Mouse (Mus musculus) neural tube, embryonic 14.5 days (tissue): ENCODE measurements around the gene Foxk2. TPM values are rescaled to one million over a fixed set of nuclear protein-coding genes. Genes with fewer than 3 reads are reported as not detected.

Experiments
- ATAC-seq: fragments of 200-750 bp; cut with Nextera tagmentation; 2 replicates; pipeline ENCODE4 v1.8.0; 2017; ENCODE audit warnings: low read depth, mild to moderate bottlenecking, moderate TSS enrichment, moderate library complexity
- H3K27ac ChIP-seq: fragments of 300-500 bp; sonication (generic); 2 replicates; pipeline ENCODE4 v1.5.1; 2014; ENCODE audit warnings: low read depth, mild to moderate bottlenecking, control low read depth, low read length, moderate library complexity, mixed read lengths
- H3K27me3 ChIP-seq: fragments of 300-500 bp; sonication (generic); 2 replicates; pipeline ENCODE4 v1.6.1; 2014; ENCODE audit warnings: low read length; ENCODE audit not compliant: control insufficient read depth, insufficient read depth
- H3K36me3 ChIP-seq: fragments of 300-500 bp; sonication (generic); 2 replicates; pipeline ENCODE4 v1.6.1; 2014; ENCODE audit warnings: low read length, mixed read lengths; ENCODE audit not compliant: control insufficient read depth, insufficient read depth
- H3K4me1 ChIP-seq: fragments of 300-500 bp; sonication (generic); 2 replicates; pipeline ENCODE4 v1.6.1; 2014; ENCODE audit warnings: low read length; ENCODE audit not compliant: control insufficient read depth, insufficient read depth
- H3K4me2 ChIP-seq: fragments of 300-500 bp; sonication (generic); 2 replicates; pipeline ENCODE4 v1.6.1; 2014; ENCODE audit warnings: mild to moderate bottlenecking, low read depth, low read length, control low read depth
- H3K4me3 ChIP-seq: fragments of 300-500 bp; sonication (generic); 2 replicates; pipeline ENCODE4 v1.5.1; 2014; ENCODE audit warnings: low read depth, low read length, control low read depth, mixed read lengths
- H3K9ac ChIP-seq: fragments of 300-500 bp; sonication (generic); replicated peaks from 2 replicates; pipeline ENCODE4 v1.6.1; 2014; ENCODE audit warnings: low read depth, mild to moderate bottlenecking, control low read depth, low read length, mixed read lengths
- H3K9me3 ChIP-seq: fragments of 300-500 bp; sonication (generic); 2 replicates; pipeline ENCODE4 v1.6.1; 2016; ENCODE audit warnings: low read length; ENCODE audit not compliant: control insufficient read depth
- whole genome bisulfite sequencing: fragments of 180-500 bp; shearing (Covaris S2); extraction: QIAGEN DNeasy Blood & Tissue Kit; methylation state at CpG from one replicate; pipeline ENCODE4 v1.1.7; 2014; 5-methylcytosine and 5-hydroxymethylcytosine counted together
- polyA plus RNA-seq: library from polyadenylated mRNA; unstranded; fragments of >200 nt; fragmentation: Nextera tagmentation; extraction: Ambion mirVana; gene quantifications from 2 replicates; pipeline ENCODE4 v1.2.1, GENCODE M21; 2014

Foxk2 gene
- polyA plus RNA-seq, 1 experiment from 2014 or later, result 15.1 TPM

DNA sequence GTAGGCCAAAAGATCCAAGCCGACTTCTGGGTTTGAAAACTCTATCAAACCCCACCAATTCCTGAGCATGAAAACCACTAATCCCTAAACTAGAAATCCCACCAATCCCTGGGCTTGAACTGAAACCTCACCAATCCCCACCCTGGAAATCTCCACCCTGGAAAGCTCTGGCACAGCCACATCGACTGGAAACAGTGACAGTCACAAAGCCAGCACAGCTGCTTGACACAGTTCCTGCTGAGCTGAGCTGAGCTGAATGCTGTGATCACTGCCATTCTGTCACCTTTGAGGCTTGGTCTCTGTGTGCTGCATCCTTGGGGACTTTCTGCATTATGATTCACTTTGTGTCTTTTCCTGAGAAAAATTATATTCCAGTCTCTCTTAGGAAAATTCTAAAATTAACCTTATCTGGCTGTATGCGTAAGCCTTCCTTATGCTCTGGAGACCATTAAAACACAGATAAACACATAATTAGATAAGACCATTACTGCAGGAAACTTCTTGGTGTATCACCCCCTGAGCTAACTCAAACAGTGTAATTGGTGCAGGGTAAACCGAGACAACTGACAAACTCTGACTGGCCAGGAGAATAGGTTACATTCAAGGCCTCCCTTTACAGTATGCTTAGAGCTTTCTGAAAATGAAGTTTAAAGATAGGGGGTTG, 28.0 kb upstream of the Foxk2 start:
- Histone ChIP-seq H3K36me3 (no peaks in the 10 kb centered on the region), H3K4me3 (no peak overlapping the region), H3K27ac (no peak overlapping the region), H3K4me1 (peaks cover 13% of the 10 kb centered on the region), H3K9ac (0 out of 2 replicates have a peak overlapping the region, but pooled peaks have one; percentile 25), H3K9me3 (no peaks in the 10 kb centered on the region), H3K4me2 (no peak overlapping the region), H3K27me3 (no peaks in the 10 kb centered on the region)
- 53% methylated on average over 4 of the region's 4 CpGs for WGBS
- no peak for ATAC-seq

GRCm38 (mm10) chr11:121232706-121233105, 27.1 kb upstream of the Foxk2 start:
- no peaks in the 10 kb centered on the region for H3K9me3 ChIP-seq
- no peaks in the 10 kb centered on the region for H3K36me3 ChIP-seq
- no peak for ATAC-seq
- H3K9ac ChIP-seq, result no peak overlapping the region
- no peaks in the 10 kb centered on the region for H3K27me3 ChIP-seq
- H3K4me3 ChIP-seq, result no peak overlapping the region
- H3K27ac ChIP-seq, result no peak overlapping the region
- 27% methylated on average over 4 of the region's 4 CpGs for WGBS
- H3K4me1 ChIP-seq, result peaks cover 9% of the 10 kb centered on the region
- no peak overlapping the region for H3K4me2 ChIP-seq

DNA sequence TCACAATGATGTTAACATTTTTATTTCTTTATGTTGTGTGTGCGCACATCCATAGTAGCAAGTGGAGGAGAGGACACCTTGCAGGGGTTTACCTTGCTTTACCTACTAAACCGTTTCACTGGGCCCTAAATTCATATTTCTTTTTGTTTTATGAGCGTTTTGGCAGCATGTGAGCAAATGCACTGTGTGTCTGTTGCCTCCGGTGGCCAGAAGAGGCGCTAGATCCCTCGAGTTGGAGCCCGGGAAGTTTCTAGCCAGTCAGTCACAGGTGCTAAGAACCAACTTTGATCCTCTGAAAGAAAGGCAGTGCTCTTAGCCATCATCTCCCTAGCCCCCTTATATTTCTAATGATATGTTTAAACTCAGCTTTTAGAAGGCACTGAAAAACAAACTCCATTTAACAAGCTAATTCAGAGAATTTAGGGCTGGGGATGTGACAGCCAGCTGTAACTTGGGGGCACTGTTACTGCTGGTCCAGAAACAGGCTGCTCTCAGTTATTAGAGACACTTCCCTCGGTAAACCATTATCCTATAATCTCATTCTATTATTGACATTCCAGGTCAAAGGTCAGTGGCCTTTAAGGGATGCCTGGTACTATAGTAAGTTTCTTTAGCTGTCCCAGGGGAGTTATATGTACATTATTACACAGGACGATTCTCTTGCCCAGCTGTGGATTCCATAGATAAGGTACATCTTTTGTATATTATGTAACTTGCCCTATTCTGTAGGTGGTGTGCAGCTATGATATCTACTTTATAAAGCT, 24.1 kb upstream of the Foxk2 start:
- Histone ChIP-seq H3K4me2 (peak overlapping the region; percentile 43; the same call in 1 of the 2 replicates), H3K4me1 (peaks cover 13% of the 10 kb centered on the region), H3K4me3 (no peak overlapping the region), H3K9ac (no peak overlapping the region), H3K36me3 (no peaks in the 10 kb centered on the region; the same call in 1 of the 2 replicates), H3K27me3 (no peaks in the 10 kb centered on the region), H3K9me3 (no peaks in the 10 kb centered on the region), H3K27ac (peak overlapping the region; percentile 99)
- WGBS, result 32% methylated on average over 9 of the region's 9 CpGs
- no peak for ATAC-seq

DNA sequence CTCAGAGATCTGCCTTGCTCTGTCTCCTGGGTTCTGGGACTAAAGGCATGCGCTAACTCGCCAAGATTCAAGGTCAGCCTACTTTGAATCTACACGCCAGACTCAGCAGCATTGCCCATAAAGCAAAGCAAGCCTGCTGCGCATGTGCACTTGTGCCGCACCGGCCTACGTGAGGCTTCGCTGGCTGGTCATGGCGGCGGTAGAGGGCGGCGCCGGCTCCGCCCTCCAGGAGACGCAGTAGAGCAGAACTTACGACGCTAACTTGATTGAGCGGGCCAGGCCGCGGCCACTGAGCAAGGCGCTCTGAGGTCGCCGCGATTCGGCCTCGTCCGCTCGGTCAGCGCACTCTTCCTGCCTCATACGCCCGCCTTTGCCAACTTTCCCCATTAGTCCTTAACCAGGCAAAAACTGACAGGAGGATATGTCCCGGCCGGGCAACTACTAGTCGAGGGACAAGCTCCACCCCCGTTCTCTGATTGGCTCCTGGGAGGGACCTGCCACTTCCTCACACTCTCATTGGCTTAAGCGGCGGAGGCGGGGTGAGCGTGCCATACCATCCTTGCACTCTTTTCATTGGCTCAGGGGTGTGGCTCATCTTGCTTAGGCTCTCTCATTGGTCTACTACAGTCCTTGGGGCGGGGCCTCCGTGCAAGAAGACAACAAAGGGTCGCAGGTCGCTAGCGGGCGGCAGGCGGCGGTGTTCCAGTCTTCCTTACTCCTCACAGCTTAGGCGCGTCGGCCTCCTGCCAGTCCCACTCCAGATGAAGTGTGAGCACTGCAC, 23.0 kb upstream of the Foxk2 start, which contains the start of gene Narf:
TSS of gene Narf (plus strand) at position 690 of the 781 bp plus-strand sequence.
- ATAC-seq, result peak; percentile 99
- Histone ChIP-seq H3K9me3 (no peaks in the 10 kb centered on the region), H3K27me3 (no peaks in the 10 kb centered on the region), H3K4me1 (peaks cover 13% of the 10 kb centered on the region), H3K4me2 (peak within 1 kb of the TSS; percentile 67), H3K4me3 (peak within 1 kb of the TSS; percentile 60), H3K27ac (peak within 1 kb of the TSS; percentile 99), H3K36me3 (no peaks in the 10 kb centered on the region; the same call in 1 of the 2 replicates), H3K9ac (peak within 1 kb of the TSS; percentile 76)
- under 1% methylated on average over 50 of the region's 50 CpGs for WGBS

DNA sequence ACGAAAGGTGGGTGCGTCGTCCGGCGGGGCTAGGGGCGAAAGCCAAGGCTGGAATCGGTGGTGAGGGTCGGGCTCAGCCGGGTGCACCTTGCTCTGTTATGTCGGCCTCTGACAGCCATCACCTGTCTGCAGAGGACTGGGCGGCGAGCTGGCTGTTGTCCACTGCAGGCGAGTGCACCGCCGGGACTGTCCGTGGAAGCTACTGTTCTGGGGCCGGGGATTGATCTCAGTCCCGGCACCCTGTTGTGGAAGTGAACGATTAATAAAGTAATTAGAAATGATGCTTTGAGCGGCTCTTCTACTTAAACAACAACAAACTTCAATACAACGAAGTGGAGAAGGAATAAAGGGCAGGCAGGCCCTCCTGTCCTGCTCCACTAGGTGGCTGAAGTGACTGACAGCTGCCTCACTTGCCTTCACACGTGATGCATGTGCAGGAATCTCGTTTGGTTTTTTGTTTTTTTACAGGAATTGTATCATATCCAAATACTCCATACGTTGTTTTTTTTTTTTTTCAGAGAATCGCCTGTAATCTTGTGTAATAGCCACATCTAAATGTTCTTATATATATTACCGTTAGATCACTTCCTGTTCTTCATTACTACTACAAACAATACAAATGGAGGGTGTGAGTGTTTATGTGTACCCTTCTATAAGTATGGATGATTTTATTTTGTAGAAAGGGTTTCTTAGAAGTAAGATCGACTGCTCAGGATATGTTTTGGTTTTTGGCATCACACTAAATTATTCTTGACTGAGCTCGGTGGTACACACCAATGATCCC, 22.3 kb upstream of the Foxk2 start:
- peak overlapping the region; percentile 67 for H3K4me2 ChIP-seq
- no peaks in the 10 kb centered on the region for H3K9me3 ChIP-seq
- peak overlapping the region; percentile 60 for H3K4me3 ChIP-seq
- no peaks in the 10 kb centered on the region for H3K27me3 ChIP-seq
- H3K4me1 ChIP-seq, result peaks cover 13% of the 10 kb centered on the region
- peak overlapping the region; percentile 99 for H3K27ac ChIP-seq
- ATAC-seq, result peak; percentile 42
- peaks cover 2% of the 10 kb centered on the region; the same call in 1 of the 2 replicates for H3K36me3 ChIP-seq
- 4% methylated on average over 28 of the region's 28 CpGs for WGBS
- H3K9ac ChIP-seq, result peak overlapping the region; percentile 76

DNA sequence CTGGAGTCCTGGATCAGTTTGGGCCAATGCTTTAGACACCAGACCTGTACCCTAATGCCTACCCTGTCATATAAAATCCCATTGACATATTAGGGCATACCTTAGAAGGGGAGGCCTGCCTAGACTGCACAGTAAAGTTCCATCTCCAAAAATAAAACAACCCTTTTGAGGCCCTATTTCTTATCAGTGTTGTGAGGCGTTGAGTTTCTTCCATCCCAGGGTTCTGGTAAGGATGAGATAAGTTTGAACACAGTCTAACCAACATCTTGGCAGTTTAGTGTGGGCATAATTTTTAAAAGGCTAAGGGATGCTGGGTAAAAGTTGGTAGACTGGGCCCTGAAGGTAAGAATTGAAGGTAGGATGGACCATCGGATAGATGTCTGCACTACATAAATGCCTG, 20.1 kb upstream of the Foxk2 start:
- ATAC-seq, result no peak
- H3K4me3 ChIP-seq, result no peak overlapping the region
- H3K27me3 ChIP-seq, result no peaks in the 10 kb centered on the region
- no peak overlapping the region for H3K4me2 ChIP-seq
- peaks cover 13% of the 10 kb centered on the region for H3K4me1 ChIP-seq
- H3K27ac ChIP-seq, result no peak overlapping the region
- H3K9me3 ChIP-seq, result no peaks in the 10 kb centered on the region
- H3K9ac ChIP-seq, result no peak overlapping the region
- peaks cover 21% of the 10 kb centered on the region for H3K36me3 ChIP-seq
- 99% methylated on average over 2 of the region's 2 CpGs for WGBS

DNA sequence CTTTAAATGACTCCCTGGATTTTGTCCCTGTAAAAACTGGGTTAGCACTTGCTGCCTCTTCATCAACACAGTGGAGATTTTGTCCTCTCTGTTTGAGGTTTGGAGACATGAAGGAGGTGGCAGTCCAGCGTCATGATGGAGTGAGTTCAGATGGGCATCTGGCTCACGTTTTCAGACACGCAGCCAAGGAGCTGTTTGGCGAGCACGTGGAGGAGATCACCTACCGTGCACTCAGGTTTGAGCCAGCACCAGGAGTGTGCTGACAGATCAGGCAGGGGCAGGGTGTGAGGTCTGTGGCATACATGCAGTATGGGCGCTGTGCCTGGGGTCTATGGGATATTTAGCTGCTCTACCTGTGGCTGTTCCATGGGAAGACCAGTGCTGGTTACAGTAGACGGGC, 9.6 kb upstream of the Foxk2 start:
- no peaks in the 10 kb centered on the region for H3K4me1 ChIP-seq
- WGBS, result 95% methylated on average over 8 of the region's 8 CpGs
- no peak overlapping the region for H3K4me2 ChIP-seq
- ATAC-seq, result no peak
- peaks cover 80% of the 10 kb centered on the region for H3K36me3 ChIP-seq
- no peak overlapping the region for H3K9ac ChIP-seq
- H3K9me3 ChIP-seq, result no peaks in the 10 kb centered on the region
- no peak overlapping the region for H3K27ac ChIP-seq
- no peak overlapping the region for H3K4me3 ChIP-seq
- H3K27me3 ChIP-seq, result no peaks in the 10 kb centered on the region

DNA sequence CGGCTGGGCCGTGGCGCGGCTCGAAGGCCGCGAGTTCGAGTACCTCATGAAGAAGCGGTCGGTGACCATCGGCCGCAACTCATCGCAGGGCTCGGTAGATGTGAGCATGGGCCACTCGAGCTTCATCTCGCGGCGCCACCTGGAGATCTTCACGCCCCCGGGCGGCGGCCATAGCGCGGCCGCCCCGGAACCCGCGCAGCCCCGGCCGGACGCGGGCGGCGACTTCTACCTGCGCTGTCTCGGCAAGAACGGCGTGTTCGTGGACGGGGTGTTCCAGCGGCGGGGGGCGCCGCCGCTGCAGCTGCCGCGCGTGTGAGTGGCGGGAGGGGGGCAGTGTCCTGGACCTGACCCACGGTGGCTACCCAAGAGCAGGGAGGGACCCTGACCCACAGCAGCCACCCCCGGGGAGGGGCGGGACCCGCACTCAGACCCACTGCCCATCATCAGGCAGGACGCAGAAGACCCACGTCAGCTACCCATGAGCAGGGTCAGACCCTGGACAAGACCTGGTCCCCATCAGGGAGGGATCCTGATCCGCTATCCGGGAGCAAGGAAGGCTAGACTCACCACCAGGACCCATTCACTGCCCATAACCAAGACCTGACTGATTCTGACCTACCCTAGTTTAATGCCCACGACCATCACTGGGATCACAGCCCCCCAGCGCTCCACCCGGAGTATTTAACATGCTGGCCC, 569 bp downstream of the Foxk2 start:
- H3K36me3 ChIP-seq, result peaks cover 23% of the 10 kb centered on the region
- peak overlapping the region; percentile 95 for H3K4me3 ChIP-seq
- ATAC-seq, result peak; percentile 20; the same call in 1 of the 2 replicates
- H3K27ac ChIP-seq, result peak overlapping the region; percentile 93
- peaks cover 21% of the 10 kb centered on the region for H3K4me1 ChIP-seq
- peak overlapping the region; percentile 97 for H3K9ac ChIP-seq
- H3K9me3 ChIP-seq, result no peaks in the 10 kb centered on the region
- no peaks in the 10 kb centered on the region for H3K27me3 ChIP-seq
- peak overlapping the region; percentile 95 for H3K4me2 ChIP-seq
- under 1% methylated on average over 51 of the region's 60 CpGs for WGBS
